Mouse (Mus musculus) midbrain, embryonic 13.5 days (tissue): ENCODE results near the gene Als2cl. TPM values are rescaled to one million over a fixed set of nuclear protein-coding genes. Genes with fewer than 3 reads are reported as not detected.

Experiments used
- ATAC-seq: fragments of 200-750 bp; cut with Nextera tagmentation; 2 replicates; pipeline ENCODE4 v1.8.0; 2017; ENCODE audit warnings: mild to moderate bottlenecking, moderate TSS enrichment, moderate library complexity
- H3K27ac ChIP-seq: fragments of 300-500 bp; sonication (generic); 2 replicates; pipeline ENCODE4 v1.5.1; 2015; ENCODE audit warnings: inconsistent platforms, mild to moderate bottlenecking, moderate library complexity
- H3K27me3 ChIP-seq: fragments of 300-500 bp; sonication (generic); 2 replicates; pipeline ENCODE4 v1.6.1; 2015; ENCODE audit warnings: mild to moderate bottlenecking, inconsistent platforms
- H3K36me3 ChIP-seq: fragments of 300-500 bp; sonication (generic); 2 replicates; pipeline ENCODE4 v1.6.1; 2015; ENCODE audit warnings: mild to moderate bottlenecking, inconsistent platforms
- H3K4me1 ChIP-seq: fragments of 300-500 bp; sonication (generic); replicated peaks from 2 replicates; pipeline ENCODE4 v1.6.1; 2015; ENCODE audit warnings: inconsistent platforms
- H3K4me2 ChIP-seq: fragments of 300-500 bp; sonication (generic); replicated peaks from 2 replicates; pipeline ENCODE4 v1.6.1; 2015; ENCODE audit warnings: moderate library complexity, mild to moderate bottlenecking, inconsistent platforms
- H3K4me3 ChIP-seq: fragments of 300-500 bp; sonication (generic); replicated peaks from 2 replicates; pipeline ENCODE4 v1.5.1; 2015; ENCODE audit warnings: mild to moderate bottlenecking, inconsistent platforms
- H3K9ac ChIP-seq: fragments of 300-500 bp; sonication (generic); replicated peaks from 2 replicates; pipeline ENCODE4 v1.6.1; 2015; ENCODE audit warnings: mild to moderate bottlenecking, inconsistent platforms
- H3K9me3 ChIP-seq: fragments of 300-500 bp; sonication (generic); 2 replicates; pipeline ENCODE4 v1.6.1; 2016; ENCODE audit warnings: mild to moderate bottlenecking, inconsistent platforms
- WGBS: fragments of 180-500 bp; shearing (Covaris S2); methylation state at CpG from one replicate; pipeline ENCODE4 v1.1.7; 2015; 5-methylcytosine and 5-hydroxymethylcytosine counted together
- polyA plus RNA-seq: library from polyadenylated mRNA; unstranded; fragments of >200 nt; fragmentation: Nextera tagmentation; extraction: Ambion mirVana; gene quantifications from 2 replicates; pipeline ENCODE4 v1.2.1, GENCODE M21; 2015

The Als2cl gene
- polyA plus RNA-seq, 1 experiment from 2014 or later, result 0.98 TPM

- no peaks in the 10 kb centered on the region for H3K9me3 ChIP-seq
- H3K27ac ChIP-seq, result no peak overlapping the region
- no peaks in the 10 kb centered on the region for H3K4me1 ChIP-seq
- H3K36me3 ChIP-seq, result no peaks in the 10 kb centered on the region
- WGBS, result 90% methylated on average over 4 of the region's 4 CpGs
- no peak for ATAC-seq
- H3K4me3 ChIP-seq, result no peak overlapping the region
- no peaks in the 10 kb centered on the region for H3K27me3 ChIP-seq
- H3K4me2 ChIP-seq, result no peak overlapping the region
- no peak overlapping the region for H3K9ac ChIP-seq
These were observed 22.6 kb downstream of the Als2cl start for GRCm38 (mm10) chr9:110902271-110902670.

- no peaks in the 10 kb centered on the region for H3K9me3 ChIP-seq
- no peak overlapping the region for H3K4me2 ChIP-seq
- no peak for ATAC-seq
- H3K36me3 ChIP-seq, result no peaks in the 10 kb centered on the region
- no peaks in the 10 kb centered on the region for H3K4me1 ChIP-seq
- no peak overlapping the region for H3K27ac ChIP-seq
- H3K27me3 ChIP-seq, result no peaks in the 10 kb centered on the region
- no peak overlapping the region for H3K4me3 ChIP-seq
- WGBS, result 91% methylated on average over 11 of the region's 11 CpGs
- H3K9ac ChIP-seq, result no peak overlapping the region
These were observed 27.6 kb downstream of the Als2cl start for GRCm38 (mm10) chr9:110907201-110907837.

DNA sequence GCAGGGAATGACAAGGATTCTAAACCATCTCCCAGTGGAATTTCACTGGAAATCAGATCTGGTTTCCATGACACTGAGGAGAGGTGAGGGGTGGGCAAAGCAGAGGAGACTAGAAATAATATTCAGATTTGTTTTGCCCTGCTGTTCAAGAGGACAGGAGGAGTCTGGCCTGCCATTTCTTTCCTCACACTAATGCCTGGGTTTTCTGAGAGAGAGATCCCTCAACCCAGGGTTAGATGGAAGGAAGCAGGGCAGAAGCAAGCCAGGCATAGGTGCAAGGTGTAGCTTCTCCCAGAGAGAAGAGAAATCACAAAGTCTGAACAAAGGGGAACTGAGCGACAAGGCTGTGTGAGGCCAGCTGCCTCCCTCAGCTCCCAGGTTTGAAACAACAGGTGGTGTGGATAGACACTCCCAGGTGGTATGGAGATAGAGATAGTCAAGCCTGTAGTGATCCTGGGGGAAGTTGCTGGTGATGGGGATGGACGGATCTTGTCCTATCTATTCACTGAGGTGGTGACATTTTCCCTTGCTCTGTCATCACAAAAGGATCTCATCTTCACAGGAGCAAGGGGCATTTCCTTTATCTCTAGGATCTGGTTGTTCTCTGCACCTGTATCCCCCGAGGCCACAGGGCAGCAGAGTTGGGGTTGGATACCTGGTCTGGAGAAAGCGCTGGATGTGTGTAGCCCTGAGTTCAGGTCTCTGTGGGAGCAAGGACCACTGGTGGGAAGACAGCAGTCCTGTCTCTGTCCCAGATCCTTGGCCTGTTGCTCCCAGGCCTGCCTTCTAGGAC, 28.4 kb downstream of the Als2cl start:
- ATAC-seq, result no peak
- H3K4me2 ChIP-seq, result no peak overlapping the region
- no peaks in the 10 kb centered on the region for H3K27me3 ChIP-seq
- no peak overlapping the region for H3K9ac ChIP-seq
- H3K4me3 ChIP-seq, result no peak overlapping the region
- H3K4me1 ChIP-seq, result no peaks in the 10 kb centered on the region
- H3K36me3 ChIP-seq, result no peaks in the 10 kb centered on the region
- no peak overlapping the region for H3K27ac ChIP-seq
- 86% methylated on average over 4 of the region's 4 CpGs for WGBS
- H3K9me3 ChIP-seq, result no peaks in the 10 kb centered on the region

DNA sequence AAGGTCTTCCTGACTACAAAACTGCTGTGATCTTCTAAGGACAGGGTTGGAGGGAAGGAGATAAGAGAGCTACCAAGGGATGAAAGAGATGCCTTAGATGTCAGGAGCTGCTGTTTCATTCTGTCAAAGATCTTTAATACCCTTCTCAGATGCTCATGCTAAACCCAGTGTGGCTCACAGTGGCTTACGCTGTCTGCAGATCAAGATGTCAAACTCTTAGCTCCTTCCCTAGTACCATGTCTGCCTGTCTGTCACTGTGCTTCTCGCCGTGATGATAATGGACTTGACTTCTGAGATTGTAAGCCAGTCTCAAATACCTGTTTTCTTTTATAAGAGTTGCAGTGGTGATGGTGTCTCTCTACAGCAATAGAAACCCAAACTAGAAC, 29.0 kb downstream of the Als2cl start:
- Histone ChIP-seq H3K27me3 (no peaks in the 10 kb centered on the region), H3K4me2 (no peak overlapping the region), H3K36me3 (no peaks in the 10 kb centered on the region), H3K27ac (no peak overlapping the region), H3K4me3 (no peak overlapping the region), H3K9ac (no peak overlapping the region), H3K9me3 (no peaks in the 10 kb centered on the region), H3K4me1 (no peaks in the 10 kb centered on the region)
- WGBS, result 90% methylated on average over 3 of the region's 3 CpGs
- ATAC-seq, result no peak

GRCm38 (mm10) chr9:110909371-110909967, 29.8 kb downstream of the Als2cl start:
- Histone ChIP-seq H3K9me3 (no peaks in the 10 kb centered on the region), H3K4me1 (no peaks in the 10 kb centered on the region), H3K4me2 (no peak overlapping the region), H3K9ac (no peak overlapping the region), H3K4me3 (no peak overlapping the region), H3K27ac (no peak overlapping the region), H3K36me3 (no peaks in the 10 kb centered on the region), H3K27me3 (no peaks in the 10 kb centered on the region)
- 80% methylated on average over 6 of the region's 6 CpGs for WGBS
- ATAC-seq, result no peak

DNA sequence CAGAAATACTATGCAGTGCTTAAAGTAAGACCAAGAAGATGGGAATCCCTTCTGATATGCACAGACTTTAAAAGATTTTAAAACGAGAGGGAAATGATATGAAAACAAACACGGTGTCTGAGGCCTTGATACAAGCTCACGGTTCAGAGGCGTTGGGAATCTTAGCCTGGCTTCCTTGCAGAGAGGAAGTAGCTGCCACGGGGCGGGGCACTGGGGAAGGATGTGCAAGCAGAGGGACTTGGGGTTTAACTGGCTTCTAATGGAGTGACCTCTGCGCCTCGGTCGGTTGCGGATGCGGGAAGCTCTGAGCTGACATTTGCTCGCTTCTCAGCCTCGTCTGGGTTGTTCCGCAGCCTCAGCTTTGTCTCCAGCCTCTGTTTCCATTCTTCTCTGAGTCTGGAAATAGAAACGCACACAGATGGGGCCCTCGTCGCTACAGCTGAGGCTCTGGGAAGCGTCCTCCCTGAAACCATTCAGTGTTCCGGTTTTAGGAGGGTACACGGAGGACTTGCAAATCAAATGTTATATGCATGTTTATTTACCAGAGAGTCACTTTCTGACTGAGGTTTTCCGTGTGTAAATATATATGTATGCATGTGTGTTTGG, 35.1 kb downstream of the Als2cl start:
- H3K9ac ChIP-seq, result no peak overlapping the region
- H3K27ac ChIP-seq, result no peak overlapping the region
- no peaks in the 10 kb centered on the region for H3K36me3 ChIP-seq
- 56% methylated on average over 21 of the region's 21 CpGs for WGBS
- H3K9me3 ChIP-seq, result no peaks in the 10 kb centered on the region
- ATAC-seq, result no peak
- H3K27me3 ChIP-seq, result no peaks in the 10 kb centered on the region
- H3K4me3 ChIP-seq, result no peak overlapping the region
- no peak overlapping the region for H3K4me2 ChIP-seq
- no peaks in the 10 kb centered on the region for H3K4me1 ChIP-seq

- Histone ChIP-seq H3K27ac (no peak overlapping the region), H3K36me3 (no peaks in the 10 kb centered on the region), H3K9ac (no peak overlapping the region), H3K9me3 (no peaks in the 10 kb centered on the region), H3K27me3 (no peaks in the 10 kb centered on the region), H3K4me3 (no peak overlapping the region), H3K4me1 (no peaks in the 10 kb centered on the region), H3K4me2 (no peak overlapping the region)
- no peak for ATAC-seq
- 74% methylated on average over 8 of the region's 8 CpGs for WGBS
These were observed 35.8 kb downstream of the Als2cl start for GRCm38 (mm10) chr9:110915466-110915865.

- Histone ChIP-seq H3K27ac (no peak within 1 kb of the TSS), H3K4me3 (no peak within 1 kb of the TSS), H3K4me2 (no peak within 1 kb of the TSS), H3K9ac (no peak within 1 kb of the TSS), H3K9me3 (no peaks in the 10 kb centered on the region), H3K4me1 (no peaks in the 10 kb centered on the region), H3K27me3 (no peaks in the 10 kb centered on the region), H3K36me3 (no peaks in the 10 kb centered on the region)
- 97% methylated on average over 7 of the region's 7 CpGs for WGBS
- no peak for ATAC-seq
These were observed 37.1 kb downstream of the Als2cl start, which contains the start of gene Fam240a for GRCm38 (mm10) chr9:110916786-110917185. Fam240a (minus strand) TSS chr9:110916861.

GRCm38 (mm10) chr9:110920665-110921419, 41.2 kb downstream of the Als2cl start:
- ATAC-seq, result no peak
- no peaks in the 10 kb centered on the region for H3K27me3 ChIP-seq
- no peaks in the 10 kb centered on the region for H3K9me3 ChIP-seq
- H3K4me2 ChIP-seq, result no peak overlapping the region
- H3K4me3 ChIP-seq, result no peak overlapping the region
- no peak overlapping the region for H3K9ac ChIP-seq
- H3K27ac ChIP-seq, result no peak overlapping the region
- WGBS, result 59% methylated on average over 15 of the region's 15 CpGs
- H3K4me1 ChIP-seq, result no peaks in the 10 kb centered on the region
- no peaks in the 10 kb centered on the region for H3K36me3 ChIP-seq

DNA sequence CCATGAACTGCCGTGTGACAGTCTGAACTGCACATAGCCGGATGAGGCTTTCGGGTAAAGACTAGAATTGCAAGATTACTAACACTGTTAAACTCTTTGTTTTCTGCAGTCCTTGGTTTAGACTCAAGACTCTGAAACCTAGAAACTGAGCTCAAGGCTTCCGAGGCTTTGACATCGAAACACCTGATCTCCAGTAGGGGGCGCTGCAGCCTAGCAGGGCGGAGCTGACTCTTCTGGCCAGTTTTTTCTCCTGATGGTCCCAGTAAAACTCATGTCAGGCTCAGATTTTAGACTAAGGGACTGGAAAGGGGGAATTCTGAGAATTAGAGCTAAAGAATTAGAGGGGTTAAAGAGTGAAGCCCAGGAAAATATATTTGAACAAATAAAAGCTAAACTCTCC, 43.1 kb downstream of the Als2cl start:
- no peaks in the 10 kb centered on the region for H3K9me3 ChIP-seq
- H3K4me3 ChIP-seq, result no peak overlapping the region
- no peaks in the 10 kb centered on the region for H3K27me3 ChIP-seq
- WGBS, result 18% methylated on average over 7 of the region's 7 CpGs
- no peak overlapping the region for H3K27ac ChIP-seq
- H3K4me2 ChIP-seq, result no peak overlapping the region
- no peak overlapping the region for H3K9ac ChIP-seq
- H3K4me1 ChIP-seq, result no peaks in the 10 kb centered on the region
- ATAC-seq, result no peak
- no peaks in the 10 kb centered on the region for H3K36me3 ChIP-seq

DNA sequence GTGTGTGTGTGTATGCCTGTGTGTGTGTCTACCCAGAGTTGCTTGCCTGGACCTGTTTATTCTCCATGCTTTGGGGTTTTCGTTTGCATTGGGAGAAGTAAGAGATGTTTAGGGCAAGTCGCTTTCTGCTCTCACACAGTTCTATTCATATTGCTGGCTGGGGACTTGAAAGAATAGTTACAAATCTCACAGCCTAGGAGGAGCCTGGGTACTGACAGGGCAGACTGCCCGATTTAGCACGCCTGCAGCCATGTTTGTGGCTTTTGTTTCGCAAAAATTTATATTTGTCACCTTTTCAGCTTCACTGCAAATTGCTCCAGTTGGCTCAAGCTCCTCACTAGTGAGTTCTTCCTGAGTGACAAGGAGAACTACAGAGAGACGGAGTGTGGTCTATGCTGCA, 51.9 kb downstream of the Als2cl start:
- no peak for ATAC-seq
- 74% methylated on average over 6 of the region's 6 CpGs for WGBS
- H3K4me1 ChIP-seq, result no peaks in the 10 kb centered on the region
- no peaks in the 10 kb centered on the region for H3K27me3 ChIP-seq
- H3K4me2 ChIP-seq, result no peak overlapping the region
- H3K9me3 ChIP-seq, result no peaks in the 10 kb centered on the region
- H3K36me3 ChIP-seq, result no peaks in the 10 kb centered on the region
- no peak overlapping the region for H3K9ac ChIP-seq
- H3K4me3 ChIP-seq, result no peak overlapping the region
- H3K27ac ChIP-seq, result no peak overlapping the region
